Mouse (Mus musculus) kidney, adult 9 months (tissue): ENCODE results near the gene H6pd.

Experiments
- DNase-seq: peaks from one replicate; pipeline ENCODE4 v3.0.0; 2022

Gene H6pd

GRCm38 (mm10) chr4:149971393-149971792, 37.4 kb downstream of the H6pd start:
- DNase-seq: no peak

GRCm38 (mm10) chr4:149968526-149968925, 40.3 kb downstream of the H6pd start:
- DNase-seq: no peak

DNA sequence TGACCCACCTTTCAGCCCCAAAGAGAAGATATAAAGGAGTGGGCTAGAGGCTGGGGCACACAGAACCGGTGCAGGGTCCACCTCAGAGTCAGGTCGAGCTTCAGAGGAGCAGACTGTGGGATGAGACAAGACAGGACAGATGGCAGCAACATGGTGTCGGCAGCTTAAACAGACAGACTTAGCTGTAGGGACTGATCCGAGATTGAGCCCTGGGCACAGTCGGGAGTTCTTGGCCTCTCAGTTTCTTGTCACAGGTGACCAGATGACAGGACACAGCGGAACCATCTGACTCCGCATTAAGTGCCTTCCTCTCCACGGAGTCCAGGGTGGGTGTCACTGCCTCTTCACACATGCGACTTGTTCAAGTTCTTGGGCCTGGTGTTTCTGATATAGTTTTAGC, 41.9 kb downstream of the H6pd start:
- DNase-seq: no peak

GRCm38 (mm10) chr4:149966252-149966651, 42.6 kb downstream of the H6pd start:
- peak; percentile 68 for DNase-seq

- no peak for DNase-seq
Observed at GRCm38 (mm10) chr4:149965672-149966071, 43.2 kb downstream of the H6pd start.

- no peak for DNase-seq
Observed at GRCm38 (mm10) chr4:149965242-149965641, 43.6 kb downstream of the H6pd start.

DNA sequence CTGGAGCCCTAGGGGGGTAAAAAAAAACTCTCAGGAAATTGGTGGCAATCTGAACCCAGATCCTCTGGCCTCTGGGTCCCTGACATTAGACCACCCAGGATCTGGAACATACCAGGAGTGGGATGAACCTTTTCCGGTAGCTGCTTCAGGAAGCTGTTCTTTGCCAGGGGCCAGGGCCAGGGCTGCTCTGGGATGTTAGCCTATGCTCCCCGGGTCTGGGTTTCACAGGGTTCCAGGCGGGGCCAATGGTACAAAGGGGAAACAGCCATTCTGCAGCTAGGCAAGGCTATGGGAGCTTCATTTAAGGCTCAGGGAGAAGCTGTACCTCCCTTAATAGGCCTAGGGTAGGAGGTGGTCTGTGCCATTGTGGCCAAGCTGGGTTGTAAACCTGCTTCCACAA, 44.1 kb downstream of the H6pd start:
- DNase-seq: no peak

- no peak for DNase-seq
Observed at GRCm38 (mm10) chr4:149964285-149964684, 44.5 kb downstream of the H6pd start.

DNA sequence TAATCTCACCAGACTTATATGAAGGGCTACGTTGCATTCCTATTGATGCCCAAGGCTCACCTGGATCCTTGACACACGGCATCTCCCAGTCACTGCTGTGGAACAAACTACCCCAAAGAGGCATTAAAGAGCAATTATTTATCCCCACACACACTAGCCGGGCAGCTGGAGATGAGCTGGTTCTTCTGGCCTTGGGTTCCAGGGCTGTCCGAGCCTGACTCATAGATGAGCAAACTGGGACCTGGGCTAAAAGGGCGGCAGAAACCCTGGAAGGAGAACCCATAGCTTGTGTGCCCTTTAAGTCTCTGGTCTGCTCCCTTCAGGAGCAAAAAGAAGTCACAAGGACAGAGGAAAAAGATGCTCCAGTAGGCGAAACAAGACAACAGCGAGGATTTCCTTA, 48.4 kb downstream of the H6pd start:
- no peak for DNase-seq

DNA sequence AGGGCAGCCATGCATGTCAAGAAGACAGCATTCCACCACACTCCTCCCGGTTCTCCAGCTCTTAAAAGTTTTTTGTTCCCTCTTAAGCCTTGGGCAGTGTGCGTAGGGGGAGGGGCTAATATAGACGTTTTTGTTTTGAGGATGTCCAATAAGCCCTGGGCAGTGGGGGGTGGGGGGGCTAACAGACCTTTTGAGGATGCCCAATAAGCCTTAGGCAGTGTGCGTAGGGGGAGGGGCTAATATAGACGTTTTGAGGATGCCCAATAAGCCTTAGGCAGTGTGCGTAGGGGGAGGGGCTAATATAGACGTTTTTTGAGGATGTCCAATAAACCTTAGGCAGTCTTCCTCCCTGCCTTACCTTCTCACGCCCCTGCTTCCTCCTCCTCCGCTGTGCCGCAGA, 49.0 kb downstream of the H6pd start:
- DNase-seq: no peak

DNA sequence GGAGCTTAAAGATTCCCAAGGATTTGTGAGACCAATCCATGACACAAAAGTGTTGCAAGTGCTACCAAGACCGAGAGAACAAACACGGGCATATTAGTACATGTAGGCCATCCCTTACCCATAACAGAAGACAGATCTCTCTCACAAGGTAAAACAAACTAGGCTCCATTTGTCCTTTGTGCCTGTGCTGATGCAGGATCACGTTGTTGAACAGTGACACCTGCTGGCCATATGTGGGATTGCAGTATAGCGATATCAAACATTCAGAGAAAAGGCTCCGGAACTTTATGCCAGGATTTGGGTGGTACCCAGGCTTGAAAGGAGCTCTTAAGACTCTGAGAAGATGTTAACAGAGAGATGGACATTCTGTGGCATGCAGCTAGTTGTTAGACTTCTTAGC, 50.3 kb downstream of the H6pd start:
- peak; percentile 87 for DNase-seq

- no peak for DNase-seq
Observed at GRCm38 (mm10) chr4:149956048-149956447, 52.8 kb downstream of the H6pd start.

DNA sequence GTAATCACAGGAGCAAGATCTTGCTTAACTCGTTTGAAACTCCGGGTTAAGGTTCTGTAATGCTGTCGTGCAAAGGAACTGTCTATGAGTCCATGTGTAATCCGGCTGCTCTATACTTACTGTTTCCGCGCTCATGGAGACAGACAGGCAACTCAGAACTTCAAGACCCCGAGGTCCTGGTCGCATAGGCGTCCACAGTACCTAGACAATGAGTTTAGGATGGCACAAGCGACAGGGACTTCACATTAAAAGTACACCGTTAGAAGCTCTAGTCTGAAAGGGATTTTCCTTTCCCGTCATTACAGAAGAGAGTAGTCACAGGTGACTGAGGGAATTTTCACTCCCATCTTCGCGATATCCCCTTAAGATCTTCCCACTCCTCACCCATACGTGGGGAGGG, 53.2 kb downstream of the H6pd start:
- no peak for DNase-seq

GRCm38 (mm10) chr4:149954893-149955439, 53.9 kb downstream of the H6pd start, which contains the start of gene Spsb1:
Spsb1 (minus strand) TSS chr4:149955043.
- peak; percentile 99 for DNase-seq

DNA sequence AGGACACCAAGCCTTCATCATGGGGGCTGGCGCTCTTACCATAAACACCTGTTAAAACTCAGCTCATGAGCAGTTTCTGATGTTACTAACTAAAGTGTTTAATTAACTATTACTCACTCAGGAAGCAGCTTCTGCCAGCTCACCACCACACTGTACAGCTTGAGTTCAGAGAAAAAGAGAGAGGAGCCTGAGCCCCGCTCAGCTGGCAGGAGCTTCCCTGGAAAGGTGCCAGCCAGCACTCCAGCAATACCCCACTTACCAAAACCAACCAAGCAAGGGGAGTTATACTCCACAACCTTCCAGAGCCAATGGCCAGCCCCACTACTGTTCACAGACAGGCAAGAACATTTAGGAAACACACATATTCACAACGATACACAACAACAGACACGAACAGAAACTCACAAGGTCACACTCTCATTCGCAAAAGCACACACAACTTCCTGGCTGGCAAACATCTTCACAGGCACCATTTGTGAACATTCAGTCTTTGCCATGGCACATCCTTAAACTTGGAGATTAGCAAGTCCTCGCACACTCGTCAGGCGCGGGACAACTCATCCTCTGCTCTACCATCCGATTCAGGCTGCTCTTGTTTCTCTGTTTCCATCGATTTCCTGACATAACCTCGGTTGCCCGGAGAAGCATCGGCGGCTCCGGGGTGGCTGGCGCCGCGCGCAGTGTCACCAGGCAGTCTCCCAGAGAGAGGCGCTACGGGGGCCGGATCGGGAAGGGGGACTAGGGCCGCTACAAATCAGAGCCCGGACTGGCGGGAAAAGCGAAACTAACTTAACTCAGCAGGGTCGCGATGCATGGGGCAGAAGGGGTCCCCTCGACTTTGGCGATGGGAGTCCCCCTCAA, 55.0 kb downstream of the H6pd start:
- DNase-seq: peak; percentile 41

GRCm38 (mm10) chr4:149952201-149952600, 56.6 kb downstream of the H6pd start:
- no peak for DNase-seq

GRCm38 (mm10) chr4:149951201-149951600, 57.6 kb downstream of the H6pd start:
- no peak for DNase-seq

DNA sequence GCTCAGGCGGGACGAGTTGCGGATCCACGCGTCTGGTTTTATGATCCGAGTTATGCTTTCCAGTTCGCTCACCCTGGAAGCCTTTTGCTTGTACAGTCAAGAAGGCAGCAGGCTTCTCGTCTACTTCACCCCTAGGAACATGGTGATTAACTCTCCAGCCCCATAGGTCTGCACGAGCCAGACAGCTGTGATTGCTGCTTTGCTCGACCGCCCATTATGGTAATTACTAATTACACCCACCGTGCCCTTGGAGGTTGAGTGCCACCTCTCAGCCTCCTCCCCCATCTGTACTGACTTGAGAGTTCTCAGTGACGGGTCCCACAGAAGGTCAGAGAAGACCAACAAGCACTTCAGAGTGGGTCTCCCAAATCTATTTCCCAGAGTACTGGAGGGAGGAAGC, 59.1 kb downstream of the H6pd start:
- no peak for DNase-seq

DNA sequence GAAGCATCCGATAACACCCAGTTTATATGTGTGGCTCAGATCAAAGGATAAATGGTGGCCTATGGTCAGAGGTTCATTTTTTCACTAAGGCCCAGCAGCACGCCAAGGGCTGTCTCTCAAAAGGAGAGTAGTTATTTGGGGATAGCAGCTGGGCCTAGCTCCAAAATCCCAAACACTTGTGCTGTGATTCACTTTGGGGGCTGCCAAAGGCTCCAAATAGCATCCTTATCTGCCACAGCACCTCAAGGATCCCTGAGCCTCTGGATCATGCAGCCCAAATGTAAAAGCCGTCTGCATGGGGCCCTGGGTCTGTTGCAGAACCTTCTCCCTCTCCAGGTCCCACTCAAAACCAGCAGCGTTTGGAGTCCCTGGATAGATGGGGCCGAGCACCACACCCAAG, 60.7 kb downstream of the H6pd start:
- DNase-seq: no peak

GRCm38 (mm10) chr4:149947396-149947795, 61.4 kb downstream of the H6pd start:
- DNase-seq: no peak

GRCm38 (mm10) chr4:149945194-149945593, 63.6 kb downstream of the H6pd start:
- no peak for DNase-seq

GRCm38 (mm10) chr4:149944214-149944613, 64.6 kb downstream of the H6pd start:
- DNase-seq: no peak

GRCm38 (mm10) chr4:149942831-149943741, 65.7 kb downstream of the H6pd start:
- DNase-seq: no peak
